Mouse (Mus musculus): ENCODE measurements around the gene Gm8914. TPM values are rescaled to one million over a fixed set of nuclear protein-coding genes. Genes with fewer than 3 reads are reported as not detected.

Gene Gm8914
- polyA plus RNA-seq (2012; rRNA removed): not detected in 2 replicates

GRCm38 (mm10) chrX:91479826-91480225 is at the start of gene Gm8914:
TSS of gene Gm8914 (plus strand) at chrX:91480126.

Other genes starting within 250 kb of the Gm8914 start
- not detected in 2 replicates for gene Mageb2, start 148.4 kb upstream of the Gm8914 start, polyA plus RNA-seq (2012; rRNA removed)
- gene Gm5072, start 87.6 kb upstream of the Gm8914 start, polyA plus RNA-seq (2012; rRNA removed): not detected in 2 replicates
- not detected in 2 replicates for gene 1700084M14Rik, start 95.8 kb downstream of the Gm8914 start, polyA plus RNA-seq (2012; rRNA removed)
- gene Gm14781, start 152.1 kb downstream of the Gm8914 start, polyA plus RNA-seq (2012; rRNA removed): not detected in 2 replicates

Data from stomach, adult 2 months (tissue).